In the genomic region with DNA sequence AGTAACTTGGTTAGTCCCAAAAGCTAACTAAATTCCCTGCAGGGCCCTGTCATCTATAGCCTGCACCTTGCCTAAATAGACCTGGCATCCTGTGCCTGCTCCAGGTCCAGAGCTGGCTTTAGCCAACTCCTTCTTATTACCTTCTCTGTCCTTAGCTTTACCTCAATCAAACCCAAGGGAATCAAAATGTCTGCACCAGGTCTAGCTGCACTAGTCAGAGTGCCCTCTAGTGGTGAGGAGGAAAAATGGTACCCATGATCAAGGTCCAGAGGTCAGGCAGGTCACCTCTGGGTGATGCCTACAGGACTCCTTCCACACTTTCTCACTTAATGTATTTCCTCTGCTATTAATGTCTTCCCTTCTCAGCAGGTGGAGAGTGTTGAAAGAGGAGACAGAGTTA, we compare ENCODE assay signal across 9 mouse cellular contexts. TPM values are rescaled to one million over a fixed set of nuclear protein-coding genes. Genes with fewer than 3 reads are reported as not detected.
A peak's percentile ranks its signal among the peaks of the same experiment; 100 is the strongest.
DNase-seq lines count a peak whose midpoint lies in the region; ATAC-seq and TF ChIP-seq lines count a peak whose summit lies in the region.
"Had no signal": no experiment of that assay in that cellular context is flagged by ENCODE, and none has a peak within 500 bp of the region (broad histone marks: within the 10 kb centered on the region; RNA-seq: fewer than 3 reads in every experiment).

No protein-coding gene starts in this region.

- H3K9ac ChIP-seq in liver, embryonic 14.5 days (replicated peaks): no peak overlapping the region
- H3K9ac ChIP-seq in liver, embryonic 12.5 days: no peak overlapping the region

- peak; percentile 75 for TF ChIP-seq CTCF in liver, embryonic 14.5 days (IDR thresholded peaks at IDR 0.05; ENCODE audit: low read depth)

- H3K27me3 ChIP-seq in liver, embryonic 14.5 days (ENCODE audit: control insufficient read depth, insufficient read depth, low read length): no peaks in the 10 kb centered on the region
- peaks cover 6% of the 10 kb centered on the region; the same call in 1 of the 2 replicates for H3K27me3 ChIP-seq in liver, embryonic 12.5 days (replicated peaks)

- H3K4me1 ChIP-seq in liver, embryonic 14.5 days (replicated peaks; ENCODE audit: control insufficient read depth in 2 of 2, insufficient read depth in 2 of 2, low read length in 1 of 2): no peaks in the 10 kb centered on the region
- no peaks in the 10 kb centered on the region for H3K4me1 ChIP-seq in liver, embryonic 12.5 days

- no peaks in the 10 kb centered on the region for H3K36me3 ChIP-seq in liver, embryonic 14.5 days (replicated peaks; ENCODE audit: control insufficient read depth, insufficient read depth, low read depth)
- H3K36me3 ChIP-seq in liver, embryonic 12.5 days: no peaks in the 10 kb centered on the region

- H3K4me3 ChIP-seq in liver, embryonic 14.5 days (ENCODE audit: insufficient read depth in 1 of 2, low read depth in 2 of 2, low read length in 2 of 2): no peak overlapping the region
- H3K4me3 ChIP-seq in liver, embryonic 12.5 days: no peak overlapping the region

- H3K27ac ChIP-seq in liver, embryonic 14.5 days: no peak overlapping the region
- H3K27ac ChIP-seq in liver, embryonic 12.5 days: no peak overlapping the region

- no peak for ATAC-seq in liver, embryonic 14.5 days (ENCODE audit: insufficient read depth)
- no peak for ATAC-seq in liver, embryonic 12.5 days
- ATAC-seq in megakaryocyte progenitor cell, adult 5-6 weeks (replicated peaks; ENCODE audit: poor library complexity): peak; percentile 92

- peak; percentile 27 for DNase-seq in adrenal gland, postnatal 10 days
- DNase-seq in adrenal gland, adult 2 months: no peak
- DNase-seq in liver, embryonic 14.5 days (ENCODE audit: low read depth in 3 of 3, low spot score in 3 of 3): no peak
- DNase-seq in R1 (ENCODE audit: low read depth, low spot score) (peak; percentile 61), adipocyte (ENCODE audit: low spot score) (no peak)
- no peak for DNase-seq in spleen, adult 18-20 months
- DNase-seq: heart, postnatal 14 days had no signal

- H3K4me2 ChIP-seq in liver, embryonic 14.5 days (ENCODE audit: low read depth): no peak overlapping the region
- H3K4me2 ChIP-seq in liver, embryonic 12.5 days: no peak overlapping the region

- H3K9me3 ChIP-seq in liver, embryonic 14.5 days (ENCODE audit: control insufficient read depth, low read length): no peaks in the 10 kb centered on the region
- no peaks in the 10 kb centered on the region for H3K9me3 ChIP-seq in liver, embryonic 12.5 days (replicated peaks)

- no peak for TF ChIP-seq EP300 in liver, embryonic 14.5 days (IDR thresholded peaks at IDR 0.05; ENCODE audit: low read depth)

RNA-seq across cellular contexts. Expression of a gene that starts 6.2 kb away (rescaled TPM):
- total RNA-seq in adrenal gland, postnatal 10 days (2021): 10 to 100 TPM; 12.5 to 12.6 TPM
- 1 to 10 TPM; 2.0 to 4.3 TPM for total RNA-seq in adrenal gland, adult 2 months (2021)
- polyA plus RNA-seq in adrenal gland, adult 2 months (2012; rRNA removed): 0.44 and 0.59 TPM in 2 replicates
- polyA plus RNA-seq in liver, embryonic 14.5 days (2012; rRNA removed): 0.08 TPM in 2 replicates
- polyA plus RNA-seq in liver, embryonic 14.5 days (2014; fragmentation: Nextera tagmentation; extraction: Ambion mirVana): 0.05 and 0.06 TPM in 2 replicates
- polyA plus RNA-seq in liver, embryonic 12.5 days (2016; fragmentation: Nextera tagmentation; extraction: Ambion mirVana): 0.01 and 0.04 TPM in 2 replicates
- 0.10 TPM in 1 of 2 replicates, not detected in the other for total RNA-seq in megakaryocyte progenitor cell, adult 5-6 weeks (2015)
- total RNA-seq in megakaryocyte progenitor cell, adult 5-6 weeks (2017): not detected in 2 replicates

Comparison
In these comparisons a context has a peak if more than half of its experiments do, and no peak if none do; other contexts are left out.
1. DNase-seq: peak in adrenal gland, postnatal 10 days (single experiment) and R1 (single experiment); none in adrenal gland, adult 2 months (single experiment), liver, embryonic 14.5 days (0 of 3), adipocyte (single experiment) and spleen, adult 18-20 months (0 of 2).